Mouse (Mus musculus) MEL (cell line): ENCODE measurements around the gene Hpd. TPM values are rescaled to one million over a fixed set of nuclear protein-coding genes. Genes with fewer than 3 reads are reported as not detected.

Source experiments
- DNase-seq: peaks from one replicate; pipeline ENCODE4 v3.0.0; 2011; ENCODE audit warnings: low read depth, low spot score
- H3K27ac ChIP-seq: 2 replicates; pipeline ENCODE4 v1.5.1; 2012; ENCODE audit warnings: low read depth, mild to moderate bottlenecking, control low read depth, low read length, moderate library complexity; ENCODE audit not compliant: control insufficient read depth
- H3K27me3 ChIP-seq, 2 experiments: fragments of 150-350 bp in 1 of 2; sonication (generic) in 1 of 2; 2 replicates each; pipeline ENCODE4 v1.6.1; 2012; ENCODE audit warnings: low read length in 2 of 2, mild to moderate bottlenecking in 2 of 2, improper control_type of control experiment in 1 of 2, moderate library complexity in 1 of 2; ENCODE audit not compliant: insufficient read depth in 2 of 2, control insufficient read depth in 1 of 2
- H3K36me3 ChIP-seq, 2 experiments: 2 replicates each; pipeline ENCODE4 v1.6.1; 2012 to 2014; ENCODE audit warnings: low read length in 2 of 2, improper control_type of control experiment in 1 of 2, inconsistent platforms in 1 of 2, mild to moderate bottlenecking in 1 of 2; ENCODE audit not compliant: insufficient read depth in 2 of 2, control insufficient read depth in 1 of 2
- H3K4me1 ChIP-seq, 2 experiments: fragments of 150-350 bp in 1 of 2; sonication (generic) in 1 of 2; 2 replicates each; pipeline ENCODE4 v1.6.1; 2012; ENCODE audit warnings: low read length in 2 of 2, improper control_type of control experiment in 1 of 2, mild to moderate bottlenecking in 1 of 2; ENCODE audit not compliant: insufficient read depth in 2 of 2, control insufficient read depth in 1 of 2
- H3K4me3 ChIP-seq, 2 experiments: fragments of 150-350 bp in 1 of 2; sonication (generic) in 1 of 2; 2 replicates each; pipeline ENCODE4 v1.5.1; 2012; ENCODE audit warnings: low read depth in 2 of 2, low read length in 2 of 2, mild to moderate bottlenecking in 2 of 2, moderate library complexity in 2 of 2, control low read depth in 1 of 2, improper control_type of control experiment in 1 of 2; ENCODE audit not compliant: control insufficient read depth in 1 of 2, insufficient read depth in 1 of 2
- H3K79me2 ChIP-seq: 2 replicates; pipeline ENCODE4 v1.6.1; 2012; ENCODE audit warnings: mild to moderate bottlenecking, low read length, moderate library complexity; ENCODE audit not compliant: control insufficient read depth, poor library complexity, insufficient read depth
- H3K9ac ChIP-seq: 2 replicates; pipeline ENCODE4 v1.6.1; 2012; ENCODE audit warnings: low read depth, mild to moderate bottlenecking, control low read depth, low read length, moderate library complexity; ENCODE audit not compliant: control insufficient read depth, poor library complexity, severe bottlenecking
- H3K9me3 ChIP-seq: fragments of 150-350 bp; sonication (generic); replicated peaks from 2 replicates; pipeline ENCODE4 v1.6.1; 2012; ENCODE audit warnings: mild to moderate bottlenecking, low read length, improper control_type of control experiment, moderate library complexity; ENCODE audit not compliant: insufficient read depth
- BHLHE40 ChIP-seq: IDR thresholded peaks from 2 replicates; pipeline ENCODE4 v1.6.1; 2012; ENCODE audit warnings: low read depth, mild to moderate bottlenecking, inconsistent platforms, low read length, improper control_type of control experiment, borderline replicate concordance
- CHD1 ChIP-seq: IDR thresholded peaks from 2 replicates; pipeline ENCODE4 v1.6.1; 2012; ENCODE audit warnings: low read depth, mild to moderate bottlenecking, inconsistent platforms, low read length, improper control_type of control experiment
- CTCF ChIP-seq, 3 experiments: IDR thresholded peaks in 2 of 3; conservative IDR thresholded peaks in 1 of 3; 2 replicates each; pipeline ENCODE4 v1.5.1; 2011 to 2012; ENCODE audit warnings: low read length in 3 of 3, low read depth in 2 of 3, mild to moderate bottlenecking in 2 of 3, improper control_type of control experiment in 1 of 3, inconsistent platforms in 1 of 3, mixed read lengths in 1 of 3, moderate library complexity in 1 of 3; ENCODE audit not compliant: control insufficient read depth in 1 of 3, insufficient read depth in 1 of 3, poor library complexity in 1 of 3, severe bottlenecking in 1 of 3
- E2F4 ChIP-seq: IDR thresholded peaks from 2 replicates; pipeline ENCODE4 v1.6.1; 2011; ENCODE audit warnings: low read depth, low read length, improper control_type of control experiment, borderline replicate concordance
- ELF1 ChIP-seq: IDR thresholded peaks from 2 replicates; pipeline ENCODE4 v1.6.1; 2014; ENCODE audit warnings: low read depth, mild to moderate bottlenecking, inconsistent platforms, low read length, improper control_type of control experiment, moderate library complexity
- EP300 ChIP-seq, 2 experiments: IDR thresholded peaks; 2 replicates each; pipeline ENCODE4 v1.6.1; 2011; ENCODE audit warnings: improper control_type of control experiment in 2 of 2, low read length in 2 of 2, low read depth in 1 of 2, mild to moderate bottlenecking in 1 of 2
- ETS1 ChIP-seq: IDR thresholded peaks from 2 replicates; pipeline ENCODE4 v1.6.1; 2012; ENCODE audit warnings: low read depth, mild to moderate bottlenecking, inconsistent platforms, low read length, improper control_type of control experiment, moderate library complexity
- GABPA ChIP-seq: IDR thresholded peaks from 2 replicates; pipeline ENCODE4 v1.6.1; 2012; ENCODE audit warnings: low read depth, mild to moderate bottlenecking, inconsistent platforms, low read length, improper control_type of control experiment, moderate library complexity
- GATA1 ChIP-seq: IDR thresholded peaks from 2 replicates; pipeline ENCODE4 v1.6.1; 2011; ENCODE audit warnings: low read depth, low read length, improper control_type of control experiment
- HCFC1 ChIP-seq: IDR thresholded peaks from 2 replicates; pipeline ENCODE4 v1.6.1; 2012; ENCODE audit warnings: low read depth, mild to moderate bottlenecking, inconsistent platforms, low read length, improper control_type of control experiment, moderate library complexity
- JUND ChIP-seq: IDR thresholded peaks from 2 replicates; pipeline ENCODE4 v1.6.1; 2011; ENCODE audit warnings: low read depth, mild to moderate bottlenecking, improper control_type of control experiment, low read length
- KAT2A ChIP-seq: conservative IDR thresholded peaks from 2 replicates; pipeline ENCODE4 v1.6.1; 2012; ENCODE audit warnings: low read depth, low read length, improper control_type of control experiment, inconsistent platforms
- MAX ChIP-seq: IDR thresholded peaks from 2 replicates; pipeline ENCODE4 v1.6.1; 2011; ENCODE audit warnings: low read length, improper control_type of control experiment
- MAZ ChIP-seq: IDR thresholded peaks from 2 replicates; pipeline ENCODE4 v1.6.1; 2012; ENCODE audit warnings: low read depth, mild to moderate bottlenecking, inconsistent platforms, low read length, improper control_type of control experiment
- MEF2A ChIP-seq: IDR thresholded peaks from 2 replicates; pipeline ENCODE4 v1.6.1; 2014; ENCODE audit warnings: low read depth, mild to moderate bottlenecking, inconsistent platforms, low read length, improper control_type of control experiment; ENCODE audit not compliant: poor library complexity, insufficient replicate concordance, severe bottlenecking; ENCODE audit errors: extremely low read depth
- MXI1 ChIP-seq: IDR thresholded peaks from 2 replicates; pipeline ENCODE4 v1.6.1; 2011; ENCODE audit warnings: mild to moderate bottlenecking, low read depth, low read length, improper control_type of control experiment
- MYB ChIP-seq: IDR thresholded peaks from 2 replicates; pipeline ENCODE4 v1.6.1; 2011; ENCODE audit warnings: mild to moderate bottlenecking, low read depth, low read length, improper control_type of control experiment
- MYC ChIP-seq: IDR thresholded peaks from 2 replicates; pipeline ENCODE4 v1.6.1; 2011; ENCODE audit warnings: low read depth, mild to moderate bottlenecking, low read length, improper control_type of control experiment, moderate library complexity
- NELFE ChIP-seq: IDR thresholded peaks from 2 replicates; pipeline ENCODE4 v1.6.1; 2011; ENCODE audit warnings: low read depth, low read length, improper control_type of control experiment
- NRF1 ChIP-seq: IDR thresholded peaks from 2 replicates; pipeline ENCODE4 v1.6.1; 2014; ENCODE audit warnings: low read depth, mild to moderate bottlenecking, inconsistent platforms, low read length, improper control_type of control experiment, moderate library complexity; ENCODE audit not compliant: poor library complexity, insufficient read depth, severe bottlenecking
- POLR2A ChIP-seq, 2 experiments: IDR thresholded peaks; 2 replicates each; pipeline ENCODE4 v1.6.1; 2011 to 2012; ENCODE audit warnings: low read length in 2 of 2, mild to moderate bottlenecking in 2 of 2, control low read depth in 1 of 2, improper control_type of control experiment in 1 of 2, low read depth in 1 of 2, moderate library complexity in 1 of 2; ENCODE audit not compliant: control insufficient read depth in 1 of 2, insufficient read depth in 1 of 2, poor library complexity in 1 of 2
- POLR2AphosphoS2 ChIP-seq: IDR thresholded peaks from 2 replicates; pipeline ENCODE4 v1.6.1; 2011; ENCODE audit warnings: low read length, improper control_type of control experiment
- POLR2AphosphoS5 ChIP-seq: IDR thresholded peaks from 2 replicates; pipeline ENCODE4 v1.6.1; 2012; ENCODE audit warnings: low read depth, borderline replicate concordance, mild to moderate bottlenecking, inconsistent platforms, low read length, moderate library complexity, mixed read lengths
- RAD21 ChIP-seq: IDR thresholded peaks from 2 replicates; pipeline ENCODE4 v1.6.1; 2011; ENCODE audit warnings: mild to moderate bottlenecking, low read depth, low read length, improper control_type of control experiment
- SIN3A ChIP-seq: IDR thresholded peaks from 2 replicates; pipeline ENCODE4 v1.6.1; 2012; ENCODE audit warnings: low read length, improper control_type of control experiment, inconsistent platforms
- SMC3 ChIP-seq: IDR thresholded peaks from 2 replicates; pipeline ENCODE4 v1.6.1; 2011; ENCODE audit warnings: low read depth, low read length, improper control_type of control experiment
- TAL1 ChIP-seq: IDR thresholded peaks from 2 replicates; pipeline ENCODE4 v1.6.1; 2012; ENCODE audit warnings: mild to moderate bottlenecking, inconsistent platforms, low read length, moderate library complexity, mixed read lengths
- TBP ChIP-seq: IDR thresholded peaks from 2 replicates; pipeline ENCODE4 v1.8.0; 2011; ENCODE audit warnings: low read depth, low read length, improper control_type of control experiment
- TCF12 ChIP-seq: IDR thresholded peaks from 2 replicates; pipeline ENCODE4 v1.6.1; 2014; ENCODE audit warnings: low read depth, mild to moderate bottlenecking, inconsistent platforms, low read length, improper control_type of control experiment, moderate library complexity
- UBTF ChIP-seq: IDR thresholded peaks from 2 replicates; pipeline ENCODE4 v1.6.1; 2012; ENCODE audit warnings: low read depth, mild to moderate bottlenecking, inconsistent platforms, low read length, improper control_type of control experiment, moderate library complexity, borderline replicate concordance; ENCODE audit not compliant: insufficient read depth
- USF1 ChIP-seq: IDR thresholded peaks from 2 replicates; pipeline ENCODE4 v1.6.1; 2014; ENCODE audit warnings: low read depth, mild to moderate bottlenecking, inconsistent platforms, low read length, improper control_type of control experiment, moderate library complexity
- USF2 ChIP-seq, 2 experiments: IDR thresholded peaks; 2 replicates each; pipeline ENCODE4 v1.6.1; 2011 to 2012; ENCODE audit warnings: improper control_type of control experiment in 2 of 2, low read length in 2 of 2, borderline replicate concordance in 1 of 2, inconsistent platforms in 1 of 2, low read depth in 1 of 2, mild to moderate bottlenecking in 1 of 2; ENCODE audit not compliant: insufficient read depth in 1 of 2
- ZC3H11A ChIP-seq: IDR thresholded peaks from 2 replicates; pipeline ENCODE4 v1.6.1; 2012; ENCODE audit warnings: low read depth, mild to moderate bottlenecking, inconsistent platforms, low read length, improper control_type of control experiment
- ZKSCAN1 ChIP-seq: IDR thresholded peaks from 2 replicates; pipeline ENCODE4 v1.6.1; 2012; ENCODE audit warnings: low read depth, mild to moderate bottlenecking, inconsistent platforms, low read length, improper control_type of control experiment, moderate library complexity
- ZMIZ1 ChIP-seq: IDR thresholded peaks from 2 replicates; pipeline ENCODE4 v1.6.1; 2012; ENCODE audit warnings: low read depth, mild to moderate bottlenecking, inconsistent platforms, low read length, improper control_type of control experiment, moderate library complexity
- polyA plus RNA-seq, 2 experiments: library from polyadenylated mRNA; stranded (reverse) in 1 of 2; unstranded in 1 of 2; fragments of >175 nt in 1 of 2; fragments of >200 nt in 1 of 2; gene quantifications; 2 replicates each; pipeline versions ENCODE4 v1.2.1 to v1.2.4; 2012; ENCODE audit warnings: low replicate concordance in 2 of 2, low read depth in 1 of 2; ENCODE audit not compliant: insufficient read length in 2 of 2, insufficient read depth in 1 of 2, missing spikeins in 1 of 2
- total RNA-seq: library from RNA; depleted of rRNA; stranded (reverse); fragments of 300-350 nt; gene quantifications from 2 replicates; pipeline ENCODE4 v1.2.3, GENCODE M21; 2012

The Hpd gene
- total and polyA plus RNA-seq, 3 experiments = not detected

DNA sequence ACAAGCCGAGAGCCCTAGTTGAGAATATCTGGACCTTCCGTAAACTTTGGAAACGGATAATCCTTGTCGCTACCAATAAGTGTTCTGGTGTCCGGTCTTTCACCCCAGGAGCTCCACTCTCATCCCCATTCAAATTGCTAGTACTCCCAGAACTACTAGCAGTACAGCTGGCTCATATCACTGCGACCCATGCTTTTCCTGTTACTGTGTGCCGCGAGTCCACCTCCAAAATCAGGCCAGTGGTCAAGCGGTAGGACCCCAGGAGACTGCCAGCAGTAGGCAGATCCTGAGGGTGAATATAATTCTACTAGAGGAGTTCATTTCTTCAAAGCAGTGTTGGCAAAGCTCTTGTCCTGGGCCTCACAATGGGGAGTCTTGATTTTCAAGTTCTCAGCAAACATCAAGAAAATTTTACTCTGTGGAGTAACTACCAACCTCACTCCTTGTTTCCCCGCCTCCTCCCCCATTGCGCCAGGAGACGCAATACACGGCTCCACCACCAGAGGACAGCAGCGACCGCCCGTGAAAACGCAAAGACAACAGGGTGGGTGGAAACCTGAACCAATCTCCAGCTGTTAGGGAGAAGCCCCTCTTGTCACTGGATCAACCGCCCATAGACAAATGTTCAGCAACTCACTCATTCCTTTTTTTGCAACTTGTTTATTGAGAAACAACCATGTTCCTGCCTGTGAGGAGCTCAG, 49.3 kb downstream of the Hpd start:
- H3K79me2 ChIP-seq = peaks cover 16% of the 10 kb centered on the region
- H3K27ac ChIP-seq = peak overlapping the region; percentile 13; the same call in 1 of the 2 replicates
- H3K36me3 ChIP-seq = peaks cover 0 to 38% of the 10 kb centered on the region in 2 experiments; a peak in 2 of 4 replicates
- no peak overlapping the region; a peak in 1 of 4 replicates for H3K4me3 ChIP-seq
- H3K4me1 ChIP-seq = peaks cover 4 to 52% of the 10 kb centered on the region in 2 experiments
- H3K9ac ChIP-seq = no peak overlapping the region
- DNase-seq = peak; percentile 86
- H3K9me3 ChIP-seq = no peaks in the 10 kb centered on the region
- no peaks in the 10 kb centered on the region for H3K27me3 ChIP-seq
- TF ChIP-seq TBP (no peak), SIN3A (peak; percentile 67), BHLHE40 (0 out of 2 replicates have a peak, but pooled peaks have one; percentile 44), POLR2A (IDR thresholded peaks at IDR 0.05; ENCODE audit: control insufficient read depth in 1 of 2, insufficient read depth in 1 of 2, low read depth in 1 of 2, low read length in 2 of 2, poor library complexity in 1 of 2) (no peak), MXI1 (peak; percentile 60), ZMIZ1 (no peak; the same call in 1 of the 2 replicates), GABPA (0 out of 2 replicates have a peak, but pooled peaks have one; percentile 1), NRF1 (no peak), CTCF (IDR thresholded peaks at IDR 0.05 in 2 of 3, conservative IDR thresholded peaks at IDR 0.05 in 1 of 3; ENCODE audit: control insufficient read depth in 1 of 3, insufficient read depth in 1 of 3, low read depth in 2 of 3, low read length in 3 of 3, poor library complexity in 1 of 3, severe bottlenecking in 1 of 3) (peak; percentile 96 to 98 (median 97)), ZC3H11A (peak; percentile 89), UBTF (no peak), MAX (no peak), EP300 (IDR thresholded peaks at IDR 0.05; ENCODE audit: low read depth in 1 of 2, low read length in 2 of 2) (peak in 1 of 2 experiments; percentile 10; a peak in 1 of 4 replicates), POLR2AphosphoS5 (no peak), USF2 (IDR thresholded peaks at IDR 0.05; ENCODE audit: borderline replicate concordance in 1 of 2, insufficient read depth in 1 of 2, low read depth in 1 of 2, low read length in 2 of 2) (no peak), HCFC1 (no peak), MAZ (peak; percentile 13), NELFE (no peak; the same call in 1 of the 2 replicates), MYC (no peak), CHD1 (no peak), KAT2A (no peak), MEF2A (no peak), ZKSCAN1 (no peak), SMC3 (peak; percentile 91), ELF1 (no peak), ETS1 (peak; percentile 40; the same call in 1 of the 2 replicates), GATA1 (no peak), RAD21 (peak; percentile 87), MYB (no peak), TCF12 (peak; percentile 37; the same call in 1 of the 2 replicates), TAL1 (no peak), POLR2AphosphoS2 (no peak), JUND (no peak), E2F4 (no peak), USF1 (0 out of 2 replicates have a peak, but pooled peaks have one; percentile 11)
